Mouse (Mus musculus): Measurements from ENCODE around the gene Ivd.

Ivd gene

DNA sequence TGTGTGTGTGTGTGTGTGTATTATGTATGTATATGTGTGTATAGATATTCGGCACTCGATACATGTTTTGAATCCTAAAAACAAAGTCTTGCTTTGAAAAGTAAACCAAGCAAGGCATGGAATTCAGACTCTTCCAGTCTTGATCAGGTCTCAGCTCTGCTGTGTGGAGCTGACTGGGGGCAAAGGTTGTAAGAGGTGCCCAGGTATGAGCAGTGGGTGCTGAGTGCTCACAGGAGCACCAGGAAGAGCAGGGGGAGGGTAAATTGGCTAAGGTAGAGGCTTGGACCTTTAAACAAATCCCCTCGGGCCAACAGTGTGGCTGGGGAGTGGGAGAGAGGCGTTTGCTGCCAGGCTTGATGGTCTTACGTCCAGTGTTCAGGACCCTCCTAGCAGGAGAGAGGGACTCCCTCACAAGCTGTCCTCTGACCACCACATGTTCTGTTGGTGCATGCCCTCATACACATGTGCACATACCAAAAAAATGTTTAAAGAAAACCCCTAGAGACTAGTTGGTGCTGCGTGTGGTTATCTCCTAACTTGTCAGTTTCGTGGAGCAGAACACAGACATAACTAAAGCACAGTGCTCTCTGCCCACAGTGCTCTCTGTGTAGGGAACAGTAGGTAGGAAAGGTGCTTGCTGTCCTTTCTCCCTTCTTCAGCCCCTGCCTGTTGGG lies 49.0 kb downstream of the Ivd start:
- no peak for DNase-seq

DNA sequence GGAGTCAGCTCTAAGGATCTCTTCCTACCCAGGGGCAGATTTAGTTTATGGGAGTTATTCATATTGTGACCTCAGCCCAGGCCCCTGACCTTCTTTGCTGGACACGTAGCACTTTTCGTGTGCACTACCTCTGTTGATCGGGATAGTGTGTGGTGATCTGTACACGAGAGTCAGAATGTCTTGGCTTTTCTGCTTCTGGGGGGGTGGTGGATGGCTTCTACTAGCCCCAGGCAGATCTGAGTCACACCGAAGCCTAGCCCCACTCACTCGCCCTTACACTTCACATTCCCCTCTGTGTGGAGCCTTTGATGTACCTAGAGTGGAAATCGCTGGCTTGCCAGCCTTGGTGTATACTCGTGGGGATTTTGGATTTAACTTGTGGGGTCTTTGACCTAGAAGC lies 51.0 kb downstream of the Ivd start:
- DNase-seq = no peak

DNA sequence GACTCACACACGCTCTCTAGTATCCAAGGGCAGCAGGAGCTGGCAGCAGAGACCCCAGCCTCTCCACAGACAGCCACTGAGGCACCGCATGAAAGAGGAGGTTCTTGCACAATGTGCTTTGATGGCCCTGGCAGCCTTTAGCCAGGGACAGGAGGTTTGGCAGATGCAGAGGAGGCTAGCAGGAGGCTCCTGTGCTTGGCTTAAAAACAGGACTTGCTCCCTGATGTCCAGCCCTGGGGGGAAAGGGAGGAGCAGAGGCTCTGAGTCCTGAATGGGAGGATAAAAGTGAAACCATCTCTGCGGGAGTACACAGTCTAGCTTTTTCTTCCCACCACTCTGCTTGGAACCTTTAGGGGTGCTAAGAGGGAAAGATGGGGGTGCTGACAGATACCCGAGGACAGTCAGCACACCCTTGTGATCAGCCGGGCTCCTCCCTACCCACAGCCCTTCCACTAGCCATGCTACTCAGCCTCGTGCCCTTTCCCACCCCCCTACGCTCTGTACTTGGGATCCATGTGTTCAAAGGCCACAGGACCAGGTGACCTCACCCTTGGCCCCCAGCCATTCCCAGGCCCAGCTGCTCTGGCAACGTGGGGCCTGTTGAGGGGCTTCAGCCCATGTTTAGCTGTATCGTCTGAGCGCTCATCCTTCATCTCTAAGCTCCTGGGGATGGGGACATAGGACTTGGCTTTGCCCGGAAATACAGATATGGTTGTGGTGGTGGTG lies 52.0 kb downstream of the Ivd start:
- peak; percentile 62 to 72 for DNase-seq

DNA sequence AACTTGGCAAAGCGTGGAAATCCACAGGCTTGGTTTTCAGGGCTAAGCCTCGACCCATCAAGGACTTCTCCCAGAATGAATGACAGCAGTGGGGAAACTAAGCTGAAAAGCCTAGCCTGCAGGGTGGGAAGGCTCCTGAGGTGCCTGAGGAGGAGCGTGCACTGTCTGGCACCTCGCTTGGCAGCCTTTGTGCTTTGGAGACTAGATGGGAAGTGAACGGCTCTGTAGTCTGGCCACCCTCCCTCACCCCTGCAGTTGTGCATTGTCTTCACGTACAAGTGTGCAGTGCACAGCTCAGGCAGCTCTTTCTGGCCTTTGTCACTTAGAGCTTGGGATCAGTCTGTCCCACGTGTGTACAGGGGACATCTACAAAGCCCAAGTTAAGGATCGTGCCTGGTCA lies 52.9 kb downstream of the Ivd start:
- peak in 1 of 2 experiments; percentile 29 for DNase-seq

DNA sequence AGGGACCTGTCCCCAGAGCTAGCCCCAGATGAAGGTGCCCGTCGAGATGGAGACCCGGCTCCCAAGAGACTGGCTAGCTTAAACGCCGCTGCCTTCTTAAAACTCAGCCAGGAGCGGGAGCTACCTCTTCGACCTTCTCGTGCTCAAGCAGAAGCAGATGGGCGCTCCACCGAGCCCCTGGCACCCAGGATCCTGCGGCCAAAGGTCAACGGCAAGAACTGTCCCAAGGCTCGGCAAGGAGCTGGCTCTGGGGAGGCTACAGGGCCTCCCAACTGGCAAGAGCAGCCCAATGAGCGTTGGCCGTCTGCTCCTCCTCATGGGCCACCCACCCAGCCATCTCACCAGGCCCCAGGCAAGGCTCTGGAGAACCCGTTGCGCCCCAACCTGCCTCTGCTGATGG lies 54.7 kb downstream of the Ivd start:
- DNase-seq = peak in 1 of 2 experiments; percentile 19

DNA sequence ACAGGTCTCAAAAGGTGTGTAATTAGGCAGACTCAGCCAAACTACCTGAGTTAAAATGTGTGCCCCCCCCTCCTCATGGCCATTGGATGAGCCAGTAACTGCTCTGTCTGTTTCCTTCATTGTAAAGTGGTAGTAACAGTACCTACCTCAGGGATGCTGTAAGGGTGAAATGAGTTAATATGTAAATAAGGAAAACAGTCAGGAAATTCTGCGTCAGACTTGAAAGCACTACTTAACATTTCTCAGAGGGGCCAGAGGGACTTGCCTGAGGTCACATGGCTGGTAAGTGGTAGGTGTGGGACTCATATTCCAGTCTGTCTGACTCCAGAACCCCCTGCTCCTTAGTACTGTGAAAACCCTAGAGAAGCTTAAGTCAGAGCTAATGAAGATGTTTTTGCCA lies 56.8 kb downstream of the Ivd start:
- DNase-seq = no peak

DNA sequence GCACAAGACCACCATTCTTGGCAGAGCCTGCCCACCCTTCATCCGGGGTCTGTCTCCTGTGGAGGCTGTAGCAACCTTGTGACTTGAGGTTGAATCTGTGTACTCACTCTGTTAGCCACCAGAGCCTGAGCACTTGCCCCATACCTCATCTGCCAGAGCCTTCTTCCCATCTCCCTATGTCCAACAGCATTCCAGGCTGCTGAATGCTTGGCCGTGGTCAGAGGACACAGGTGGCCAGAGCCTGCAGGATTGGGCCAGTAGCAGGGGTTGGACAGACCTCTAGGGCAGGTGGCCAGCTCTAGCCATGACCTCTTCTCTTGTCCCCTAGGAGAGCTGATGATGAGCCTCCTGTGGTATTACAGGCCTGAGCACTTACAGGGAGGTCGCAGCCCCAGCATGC lies 58.7 kb downstream of the Ivd start:
- peak in 1 of 2 experiments; percentile 45 for DNase-seq

DNA sequence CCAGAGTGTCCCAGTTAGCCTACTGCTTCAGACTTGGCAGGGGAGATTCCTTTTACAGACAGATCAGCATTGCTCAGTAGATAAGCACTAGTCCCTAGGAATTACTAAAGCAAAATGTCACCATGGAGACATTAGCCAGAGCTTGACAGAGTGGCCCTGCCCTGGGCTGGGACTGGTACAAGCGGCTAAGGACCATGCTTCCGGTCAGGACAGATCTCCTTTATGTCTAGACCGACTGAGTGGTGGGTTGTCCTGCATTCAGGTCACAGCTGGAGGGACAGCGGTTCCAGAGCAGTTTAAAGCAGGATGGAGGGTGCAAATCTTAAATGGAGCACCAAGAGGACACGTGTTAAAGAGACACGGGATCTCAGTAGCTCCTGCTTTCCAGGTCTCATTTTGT lies 64.2 kb downstream of the Ivd start:
- no peak for DNase-seq

DNA sequence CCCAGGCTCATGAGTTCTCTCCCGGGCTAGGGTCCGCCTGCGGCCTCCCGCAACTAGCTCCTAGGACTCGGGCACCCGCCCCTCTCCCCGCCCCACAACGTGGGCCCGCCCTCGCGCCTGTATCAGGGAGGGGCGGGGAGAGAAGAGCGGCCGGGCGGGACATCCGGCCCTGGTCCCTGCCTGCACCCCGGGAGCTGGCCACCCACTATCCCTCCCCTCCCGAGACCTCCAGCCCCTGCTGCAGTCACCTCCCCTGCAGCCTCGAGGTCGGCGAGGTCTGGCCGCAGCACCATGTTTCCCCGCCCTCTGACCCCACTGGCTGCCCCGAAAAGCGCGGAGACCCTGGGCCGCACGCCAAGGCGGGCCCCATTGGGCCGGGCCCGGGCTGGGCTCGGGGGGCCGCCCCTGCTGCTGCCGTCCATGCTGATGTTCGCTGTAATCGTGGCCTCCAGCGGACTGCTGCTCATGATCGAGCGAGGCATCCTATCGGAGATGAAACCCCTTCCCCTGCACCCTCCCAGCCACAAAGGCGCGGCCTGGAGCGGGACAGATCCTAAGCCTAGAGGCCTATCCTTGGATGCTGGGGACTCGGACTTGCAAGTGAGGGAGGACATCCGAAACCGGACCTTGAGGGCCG lies 64.7 kb downstream of the Ivd start, which contains the start of gene Chst14:
Gene Chst14 (plus strand): TSS at position 136 of the 637 bp plus-strand sequence.
- peak; percentile 71 to 75 for DNase-seq

DNA sequence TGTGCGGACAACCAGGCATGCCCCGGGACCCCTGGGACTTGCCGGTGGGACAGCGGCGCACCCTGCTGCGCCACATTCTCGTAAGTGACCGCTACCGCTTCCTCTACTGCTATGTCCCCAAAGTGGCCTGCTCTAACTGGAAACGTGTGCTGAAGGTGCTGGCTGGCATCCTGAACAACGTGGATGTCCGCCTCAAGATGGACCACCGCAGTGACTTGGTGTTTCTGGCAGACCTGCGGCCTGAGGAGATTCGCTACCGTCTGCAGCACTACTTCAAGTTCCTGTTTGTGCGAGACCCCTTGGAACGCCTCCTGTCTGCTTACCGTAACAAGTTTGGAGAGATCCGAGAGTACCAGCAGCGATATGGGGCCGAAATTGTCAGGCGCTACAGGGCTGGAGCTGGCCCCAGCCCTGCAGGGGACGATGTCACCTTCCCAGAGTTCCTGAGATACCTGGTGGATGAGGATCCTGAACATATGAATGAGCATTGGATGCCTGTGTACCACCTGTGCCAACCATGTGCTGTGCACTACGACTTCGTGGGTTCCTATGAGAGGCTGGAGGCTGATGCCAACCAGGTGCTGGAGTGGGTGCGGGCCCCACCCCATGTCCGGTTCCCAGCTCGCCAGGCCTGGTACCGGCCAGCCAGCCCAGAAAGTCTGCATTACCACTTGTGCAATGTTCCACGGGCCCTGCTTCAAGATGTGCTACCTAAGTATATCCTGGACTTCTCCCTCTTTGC lies 65.4 kb downstream of the Ivd start:
- peak in 1 of 2 experiments; percentile 14 for DNase-seq
